Mouse (Mus musculus) brain, adult 10 weeks (tissue): ENCODE data around the gene Tfb1m. TPM values are rescaled to one million over a fixed set of nuclear protein-coding genes. Genes with fewer than 3 reads are reported as not detected.

Experiments used
- polyA plus RNA-seq: library from polyadenylated mRNA; stranded (reverse); fragments of 350-450 nt; fragmentation: Illumina TruSeq; extraction: RNeasy Lipid Tissue Mini Kit (QIAGEN cat#74804); gene quantifications from one replicate; pipeline ENCODE4 v1.2.3, GENCODE M21; 2015; ENCODE audit warnings: low read depth, low replicate concordance

The Tfb1m gene
- polyA plus RNA-seq = 8.6 TPM

DNA sequence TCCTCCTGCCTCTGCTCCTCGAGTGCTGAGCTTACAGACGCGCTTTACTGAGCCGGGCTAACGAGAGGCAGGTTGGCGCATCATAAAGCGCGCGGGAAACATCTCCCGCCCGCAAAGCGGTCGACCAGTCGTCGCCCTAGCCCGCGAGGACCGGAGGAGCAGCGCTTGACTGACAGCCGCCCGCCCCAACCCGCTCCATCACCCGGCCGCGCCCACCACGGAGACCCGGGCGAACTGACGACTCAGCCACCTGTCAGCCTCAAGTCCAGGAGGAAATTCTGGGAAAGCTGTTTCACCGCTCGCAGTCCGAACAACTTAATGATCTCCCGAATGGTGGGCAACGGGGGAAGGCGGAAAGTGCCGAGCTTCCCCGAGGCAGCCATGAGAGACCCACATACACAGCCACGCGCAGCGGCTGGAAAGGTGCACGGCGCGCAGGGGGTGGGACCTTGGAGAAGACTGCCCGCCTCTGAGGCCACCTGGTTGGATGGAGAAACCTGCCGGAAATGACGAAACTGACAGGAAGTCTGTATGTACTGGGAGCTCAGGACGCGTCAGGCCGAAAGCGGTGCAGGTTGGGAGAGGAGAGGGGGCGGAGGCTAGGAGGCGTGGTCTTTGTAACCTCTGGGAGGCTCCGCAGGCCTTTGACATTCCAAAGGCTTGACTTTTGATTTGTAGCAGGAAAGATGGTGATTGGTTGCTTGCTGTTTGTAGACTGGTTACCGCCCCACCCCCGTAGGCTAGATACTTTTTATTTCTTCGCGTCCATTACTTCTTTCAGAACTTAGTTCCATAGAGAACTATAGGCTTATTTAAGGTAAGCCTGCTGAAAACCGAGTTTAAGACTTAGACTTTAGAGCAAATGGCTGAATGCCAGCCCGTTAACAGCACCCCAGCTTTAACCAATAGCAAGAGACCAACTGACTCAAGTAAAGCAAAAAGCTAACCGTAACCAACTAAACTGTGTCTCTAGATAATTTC, at the start of gene Tfb1m:
Gene Tfb1m, minus strand, starts transcription at position 451 of the 981 bp plus-strand sequence.

GRCm38 (mm10) chr17:3532254-3532653, 25.3 kb downstream of the Tfb1m start, which contains the start of gene Cldn20:
Gene Cldn20, plus strand, starts transcription at chr17:3532554.

Other genes starting within 250 kb of the Tfb1m start
- 73.9 TPM for gene Tiam2, start 231.2 kb downstream of the Tfb1m start, polyA plus RNA-seq
- not detected for gene Cldn20, start 25.2 kb downstream of the Tfb1m start, polyA plus RNA-seq
- gene Nox3, start 138.5 kb upstream of the Tfb1m start, polyA plus RNA-seq = not detected